Mouse (Mus musculus): ENCODE measurements around the gene Pten.

- TF ChIP-seq GATA1 (IDR thresholded peaks at IDR 0.05; ENCODE audit: borderline replicate concordance, low read length) = no peak
- TF ChIP-seq FLI1 (IDR thresholded peaks at IDR 0.05; ENCODE audit: low read length) = no peak
Measured at GRCm38 (mm10) chr19:32831286-32831685, 74.0 kb downstream of the Pten start.
